Mouse (Mus musculus): ENCODE measurements around the gene Ssbp4. TPM values are rescaled to one million over a fixed set of nuclear protein-coding genes. Genes with fewer than 3 reads are reported as not detected.

The Ssbp4 gene
- 29.6 and 45.0 TPM in 2 replicates for polyA plus RNA-seq (2012; ENCODE audit: insufficient read depth, insufficient read length, missing spikeins)

DNA sequence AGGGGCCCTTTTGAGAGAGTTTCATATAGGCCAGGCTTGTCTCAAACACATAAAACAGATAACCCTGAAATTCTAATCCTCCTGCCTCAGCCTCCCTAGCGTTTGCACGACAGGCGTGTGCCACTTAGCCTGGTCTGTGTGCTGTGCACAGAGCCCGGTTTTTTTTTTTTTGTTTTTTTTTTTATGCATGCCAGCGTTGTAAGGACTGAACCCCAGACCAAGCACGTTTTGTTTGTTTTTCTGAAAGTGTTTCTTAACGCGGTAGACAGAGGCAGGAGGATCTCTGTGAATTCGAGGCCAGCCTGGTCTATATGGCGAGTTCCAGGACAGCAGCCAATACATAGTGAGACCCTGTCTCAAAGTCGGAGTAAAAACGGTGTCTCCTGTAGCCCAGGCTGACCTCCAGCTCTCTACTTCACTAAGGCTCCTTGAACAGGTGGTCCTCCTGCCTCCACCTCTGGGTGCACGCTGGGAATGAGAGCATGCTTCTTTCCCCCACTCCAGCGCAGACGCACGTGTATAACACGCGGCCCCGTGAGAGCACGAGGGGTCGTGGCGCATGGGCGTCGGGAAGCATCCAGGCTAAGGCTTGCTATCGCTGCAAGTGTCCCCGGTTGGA is at the start of gene Ssbp4:
Gene Ssbp4 (minus strand): TSS at position 124 of the 619 bp plus-strand sequence.
- Histone ChIP-seq H3K4me3 (ENCODE audit: insufficient read depth, low read depth, low read length) (peak within 1 kb of the TSS; percentile 95), H3K4me1 (ENCODE audit: control insufficient read depth, insufficient read depth, insufficient read length, low read length) (peaks cover 3% of the 10 kb centered on the region; the same call in 1 of the 2 replicates), H3K27ac (replicated peaks; ENCODE audit: low read depth, low read length) (peak within 1 kb of the TSS; percentile 88)

GRCm38 (mm10) chr8:70657739-70658138 is 49.1 kb upstream of the Ssbp4 start:
- Histone ChIP-seq H3K4me1 (ENCODE audit: control insufficient read depth, insufficient read depth, insufficient read length, low read length) (0 out of 2 replicates have a peak, but pooled peaks cover 6% of the 10 kb centered on the region), H3K4me3 (ENCODE audit: insufficient read depth, low read depth, low read length) (no peak overlapping the region), H3K27ac (replicated peaks; ENCODE audit: low read depth, low read length) (no peak overlapping the region)

- H3K27ac ChIP-seq (replicated peaks; ENCODE audit: low read depth, low read length) = no peak overlapping the region
- H3K4me3 ChIP-seq (ENCODE audit: insufficient read depth, low read depth, low read length) = no peak overlapping the region
- 0 out of 2 replicates have a peak, but pooled peaks cover 6% of the 10 kb centered on the region for H3K4me1 ChIP-seq (ENCODE audit: control insufficient read depth, insufficient read depth, insufficient read length, low read length)
Measured at GRCm38 (mm10) chr8:70657214-70657613, 48.5 kb upstream of the Ssbp4 start.

GRCm38 (mm10) chr8:70656193-70656790 is 47.6 kb upstream of the Ssbp4 start:
- Histone ChIP-seq H3K4me3 (ENCODE audit: insufficient read depth, low read depth, low read length) (no peak overlapping the region), H3K4me1 (ENCODE audit: control insufficient read depth, insufficient read depth, insufficient read length, low read length) (0 out of 2 replicates have a peak, but pooled peaks cover 6% of the 10 kb centered on the region), H3K27ac (replicated peaks; ENCODE audit: low read depth, low read length) (no peak overlapping the region)

DNA sequence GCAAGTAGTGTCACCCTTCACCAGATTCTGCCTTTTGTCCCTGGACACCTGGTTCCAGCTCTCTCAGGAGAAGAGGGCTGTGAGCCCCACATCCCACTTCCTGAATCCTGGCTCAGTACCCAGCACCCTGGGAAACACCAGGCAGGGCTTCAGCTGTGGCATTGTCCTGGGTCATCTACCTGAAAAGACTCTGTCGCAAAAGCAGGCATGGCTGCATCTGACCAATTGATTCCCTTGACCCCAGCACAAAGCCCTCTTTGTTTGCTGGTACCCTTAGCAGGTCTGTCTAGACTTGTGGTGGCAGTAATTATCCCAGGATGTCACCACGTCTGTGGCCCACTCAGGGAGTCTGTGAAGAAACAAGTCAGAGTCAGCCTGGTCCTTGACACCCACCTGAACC is 46.8 kb upstream of the Ssbp4 start:
- no peak overlapping the region for H3K4me3 ChIP-seq (ENCODE audit: insufficient read depth, low read depth, low read length)
- 0 out of 2 replicates have a peak, but pooled peaks cover 6% of the 10 kb centered on the region for H3K4me1 ChIP-seq (ENCODE audit: control insufficient read depth, insufficient read depth, insufficient read length, low read length)
- H3K27ac ChIP-seq (replicated peaks; ENCODE audit: low read depth, low read length) = no peak overlapping the region

- Histone ChIP-seq H3K4me3 (ENCODE audit: insufficient read depth, low read depth, low read length) (no peak overlapping the region), H3K4me1 (ENCODE audit: control insufficient read depth, insufficient read depth, insufficient read length, low read length) (peaks cover 12% of the 10 kb centered on the region), H3K27ac (replicated peaks; ENCODE audit: low read depth, low read length) (no peak overlapping the region)
Measured at GRCm38 (mm10) chr8:70654121-70654520, 45.4 kb upstream of the Ssbp4 start.

GRCm38 (mm10) chr8:70653226-70653625 is 44.6 kb upstream of the Ssbp4 start:
- Histone ChIP-seq H3K4me1 (ENCODE audit: control insufficient read depth, insufficient read depth, insufficient read length, low read length) (peaks cover 15% of the 10 kb centered on the region), H3K27ac (replicated peaks; ENCODE audit: low read depth, low read length) (no peak overlapping the region), H3K4me3 (ENCODE audit: insufficient read depth, low read depth, low read length) (no peak overlapping the region)

GRCm38 (mm10) chr8:70650351-70650750 is 41.7 kb upstream of the Ssbp4 start:
- H3K27ac ChIP-seq (replicated peaks; ENCODE audit: low read depth, low read length) = no peak overlapping the region
- H3K4me1 ChIP-seq (ENCODE audit: control insufficient read depth, insufficient read depth, insufficient read length, low read length) = peaks cover 40% of the 10 kb centered on the region
- H3K4me3 ChIP-seq (ENCODE audit: insufficient read depth, low read depth, low read length) = no peak overlapping the region

DNA sequence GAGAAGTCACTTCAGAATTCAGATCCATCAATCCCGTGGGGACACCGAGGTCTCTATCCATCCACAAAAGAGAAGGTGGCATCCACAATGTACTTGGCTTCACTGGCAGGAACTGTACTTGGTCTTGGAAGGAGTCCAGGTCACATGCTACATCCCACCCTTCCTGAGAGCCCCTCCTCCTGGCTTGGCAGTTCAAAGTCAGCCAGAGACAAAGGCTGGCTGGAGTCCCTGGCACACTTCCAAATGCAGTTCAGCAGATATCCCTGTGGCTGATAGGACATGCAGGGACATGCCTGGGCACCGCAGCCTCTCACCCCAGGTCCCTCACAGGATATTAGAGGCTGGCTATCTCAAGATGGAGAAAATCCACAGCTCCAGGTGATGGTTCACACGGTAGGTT is 40.7 kb upstream of the Ssbp4 start:
- H3K27ac ChIP-seq (replicated peaks; ENCODE audit: low read depth, low read length) = peak overlapping the region; percentile 94
- H3K4me1 ChIP-seq (ENCODE audit: control insufficient read depth, insufficient read depth, insufficient read length, low read length) = peaks cover 40% of the 10 kb centered on the region
- no peak overlapping the region for H3K4me3 ChIP-seq (ENCODE audit: insufficient read depth, low read depth, low read length)

DNA sequence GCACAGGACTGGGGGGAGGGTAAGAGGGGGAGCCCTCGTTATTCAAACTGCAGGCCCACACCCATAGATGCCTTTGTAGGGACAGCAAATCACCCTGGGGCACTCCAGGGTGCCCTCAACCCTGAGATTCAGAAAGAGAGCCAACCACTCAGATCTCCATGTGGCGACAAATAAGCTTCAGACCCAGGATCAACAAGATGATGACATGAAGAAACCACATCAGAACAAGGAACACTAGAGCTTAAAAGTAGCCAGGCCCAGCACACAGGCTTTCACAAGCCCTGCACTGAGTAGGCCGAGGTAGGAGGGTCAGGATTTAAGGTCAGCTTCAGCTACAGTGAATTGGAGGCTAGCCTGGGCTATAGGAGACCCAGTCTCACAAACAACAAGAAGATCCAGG is 40.2 kb upstream of the Ssbp4 start:
- peak overlapping the region; percentile 94 for H3K27ac ChIP-seq (replicated peaks; ENCODE audit: low read depth, low read length)
- peaks cover 40% of the 10 kb centered on the region for H3K4me1 ChIP-seq (ENCODE audit: control insufficient read depth, insufficient read depth, insufficient read length, low read length)
- no peak overlapping the region for H3K4me3 ChIP-seq (ENCODE audit: insufficient read depth, low read depth, low read length)

- Histone ChIP-seq H3K4me1 (ENCODE audit: control insufficient read depth, insufficient read depth, insufficient read length, low read length) (peaks cover 40% of the 10 kb centered on the region), H3K27ac (replicated peaks; ENCODE audit: low read depth, low read length) (peak overlapping the region; percentile 94), H3K4me3 (ENCODE audit: insufficient read depth, low read depth, low read length) (no peak overlapping the region)
Measured at GRCm38 (mm10) chr8:70648164-70648442, 39.4 kb upstream of the Ssbp4 start.

- H3K27ac ChIP-seq (replicated peaks; ENCODE audit: low read depth, low read length) = peak overlapping the region; percentile 94
- H3K4me1 ChIP-seq (ENCODE audit: control insufficient read depth, insufficient read depth, insufficient read length, low read length) = peaks cover 40% of the 10 kb centered on the region
Measured at GRCm38 (mm10) chr8:70647343-70648163, 38.9 kb upstream of the Ssbp4 start.

GRCm38 (mm10) chr8:70646775-70647174 is 38.1 kb upstream of the Ssbp4 start:
- Histone ChIP-seq H3K27ac (replicated peaks; ENCODE audit: low read depth, low read length) (peak overlapping the region; percentile 88), H3K4me3 (ENCODE audit: insufficient read depth, low read depth, low read length) (no peak overlapping the region), H3K4me1 (ENCODE audit: control insufficient read depth, insufficient read depth, insufficient read length, low read length) (peaks cover 40% of the 10 kb centered on the region)

More at GRCm38 (mm10) chr8:70647343-70648163, 38.9 kb upstream of the Ssbp4 start:
- no peak overlapping the region for H3K4me3 ChIP-seq (ENCODE audit: insufficient read depth, low read depth, low read length)

DNA sequence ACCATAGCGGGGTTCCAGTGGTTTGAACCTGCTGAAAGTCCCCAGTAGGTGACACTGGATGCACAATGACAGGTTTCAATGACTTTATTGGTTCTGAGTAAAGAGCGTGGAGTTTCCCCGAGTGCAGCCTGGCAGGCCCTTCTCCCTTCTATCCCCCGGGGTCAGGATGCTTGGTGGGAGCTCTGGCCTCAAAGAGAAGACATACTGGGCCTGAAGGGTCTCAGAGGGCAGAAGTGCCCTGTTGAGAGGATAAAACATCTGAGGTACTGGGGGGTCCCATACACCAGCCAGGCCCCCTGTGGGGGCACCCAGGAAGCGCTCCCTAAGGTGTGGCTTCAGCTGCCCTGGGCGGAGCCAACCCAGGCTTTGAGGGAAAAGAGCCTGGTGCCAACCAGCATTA is 37.7 kb upstream of the Ssbp4 start:
- Histone ChIP-seq H3K4me3 (ENCODE audit: insufficient read depth, low read depth, low read length) (no peak overlapping the region), H3K4me1 (ENCODE audit: control insufficient read depth, insufficient read depth, insufficient read length, low read length) (peaks cover 40% of the 10 kb centered on the region), H3K27ac (replicated peaks; ENCODE audit: low read depth, low read length) (peak overlapping the region; percentile 88)

- peaks cover 40% of the 10 kb centered on the region for H3K4me1 ChIP-seq (ENCODE audit: control insufficient read depth, insufficient read depth, insufficient read length, low read length)
- H3K27ac ChIP-seq (replicated peaks; ENCODE audit: low read depth, low read length) = peak overlapping the region; percentile 88
Measured at GRCm38 (mm10) chr8:70645501-70646224, 37.0 kb upstream of the Ssbp4 start.

More at GRCm38 (mm10) chr8:70645501-70646224, 37.0 kb upstream of the Ssbp4 start:
- H3K4me3 ChIP-seq (ENCODE audit: insufficient read depth, low read depth, low read length) = no peak overlapping the region
